Mouse (Mus musculus) splenic B cell, adult 2 months (primary cell): ENCODE measurements around the gene Gm28044.

Experiments
- DNase-seq: peaks from one replicate; pipeline ENCODE4 v3.0.0-alpha.2; 2011; ENCODE audit warnings: low read depth, low spot score
- H3K27me3 ChIP-seq: 2 replicates; pipeline ENCODE4 v1.6.1; 2012; ENCODE audit warnings: mild to moderate bottlenecking, low read length, moderate library complexity, mixed read lengths; ENCODE audit not compliant: control insufficient read depth, poor library complexity, insufficient read depth, severe bottlenecking
- H3K36me3 ChIP-seq: 2 replicates; pipeline ENCODE4 v1.6.1; 2012; ENCODE audit warnings: mild to moderate bottlenecking, low read length, moderate library complexity, mixed read lengths; ENCODE audit not compliant: control insufficient read depth, poor library complexity, insufficient read depth, severe bottlenecking

The Gm28044 gene

GRCm38 (mm10) chr13:67268568-67269369 lies 91.6 kb downstream of the Gm28044 start:
- DNase-seq: peak; percentile 89
- Histone ChIP-seq H3K27me3 (no peaks in the 10 kb centered on the region), H3K36me3 (no peaks in the 10 kb centered on the region)
